Mouse (Mus musculus) left cerebral cortex, postnatal 10 days (tissue): ENCODE results near the gene A430078G23Rik. TPM values are rescaled to one million over a fixed set of nuclear protein-coding genes. Genes with fewer than 3 reads are reported as not detected.

ENCODE experiments used
- DNase-seq, 2 experiments: peaks; one replicate each; pipeline ENCODE4 v3.0.0; 2021 to 2022; ENCODE audit warnings: low spot score in 2 of 2, mixed read lengths in 1 of 2; ENCODE audit errors: extremely low spot score in 1 of 2
- intact Hi-C: fragments of 180-260 bp; cut with DNase I; formaldehyde crosslinking; loops from one replicate; pipeline ENCODE4 v1.15.1; 2025
- total RNA-seq, 2 experiments: library from RNA; stranded (reverse); gene quantifications; 2 replicates each; pipeline ENCODE4 v1.2.3; 2021

A430078G23Rik gene
- total RNA-seq, 2 experiments from 2014 or later: not detected

DNA sequence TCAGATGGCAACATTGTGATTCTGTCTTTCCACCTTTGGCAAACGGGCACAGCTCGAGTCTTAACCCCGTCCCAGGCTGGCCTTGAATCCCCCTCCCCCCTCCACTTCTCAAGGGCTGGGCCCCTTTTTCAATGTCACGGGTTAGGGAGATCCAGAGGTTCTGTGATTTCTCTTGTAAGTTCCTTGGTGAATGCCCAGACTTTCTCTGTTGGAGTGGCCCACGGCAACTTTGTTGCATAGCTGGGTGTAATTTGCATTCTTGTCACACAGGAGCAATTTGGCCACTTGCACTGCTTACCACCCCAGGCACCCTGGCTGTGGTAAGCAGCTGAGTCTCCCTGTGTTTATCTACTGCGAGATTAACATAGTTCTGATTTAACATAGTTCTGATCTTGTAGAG, 41.4 kb downstream of the A430078G23Rik start:
- intact Hi-C loops: no loop called here
- DNase-seq: no peak

DNA sequence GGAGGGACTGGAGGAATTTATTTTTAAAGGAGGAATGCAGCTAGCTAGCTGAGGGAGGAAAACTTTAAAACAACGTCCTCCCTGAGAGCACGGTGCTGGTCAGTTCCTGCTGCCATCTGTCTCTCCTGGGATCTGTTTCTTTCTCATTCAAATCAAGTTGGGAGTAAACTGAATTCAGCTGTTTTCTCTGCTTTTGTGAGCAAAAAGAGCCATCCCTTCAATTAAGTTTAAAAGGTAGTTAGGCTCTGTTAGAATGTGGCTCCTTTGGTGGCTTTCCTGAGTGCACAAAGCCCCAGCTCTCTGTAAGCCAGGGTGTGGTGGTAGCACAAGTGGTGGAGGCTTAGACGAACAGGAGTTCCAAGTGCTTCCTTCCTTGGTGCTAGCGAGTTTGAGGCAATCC, 42.0 kb downstream of the A430078G23Rik start:
- no peak for DNase-seq
- intact Hi-C loops: no loop called here

DNA sequence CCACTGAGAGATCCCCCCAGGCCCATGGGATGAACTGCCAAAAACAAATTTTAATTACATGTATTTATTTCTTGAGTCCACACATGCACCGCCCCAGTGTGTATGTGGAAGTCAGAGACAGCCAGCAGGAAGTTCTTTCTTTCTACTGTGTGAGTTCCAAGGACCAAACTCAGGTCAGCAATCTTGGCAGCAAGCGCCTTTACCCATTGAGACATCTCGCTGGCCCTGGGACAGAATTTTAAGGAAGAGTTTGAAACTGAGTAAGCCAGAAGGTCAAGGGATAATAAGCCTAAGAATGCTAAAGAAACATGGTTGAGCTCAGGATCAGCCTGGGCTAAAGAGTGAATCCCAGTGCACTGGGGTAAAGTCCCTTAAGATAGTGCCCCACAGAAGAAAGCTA, 44.4 kb downstream of the A430078G23Rik start:
- DNase-seq: no peak
- intact Hi-C loops: no loop called here

DNA sequence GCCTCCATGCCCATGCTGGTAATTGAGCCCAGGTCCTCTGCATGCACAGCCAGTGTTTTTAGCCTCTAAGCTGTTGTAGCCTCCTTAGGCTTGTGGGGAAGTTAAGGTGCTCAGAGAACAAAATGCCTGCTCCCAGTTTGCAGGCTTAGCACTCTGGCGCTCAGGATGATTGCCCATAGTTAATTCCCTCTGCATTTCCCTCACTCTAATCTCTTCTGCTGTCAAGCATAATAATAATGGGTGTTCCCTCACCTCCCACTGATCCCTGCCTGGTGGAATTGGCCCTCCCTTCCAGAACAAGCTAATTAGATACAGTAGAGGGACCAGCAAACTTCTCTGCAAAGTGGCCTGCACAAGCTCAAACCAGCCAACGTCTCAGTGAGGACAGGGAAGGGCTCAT, 47.3 kb downstream of the A430078G23Rik start:
- no peak for DNase-seq
- intact Hi-C loops: no loop called here

DNA sequence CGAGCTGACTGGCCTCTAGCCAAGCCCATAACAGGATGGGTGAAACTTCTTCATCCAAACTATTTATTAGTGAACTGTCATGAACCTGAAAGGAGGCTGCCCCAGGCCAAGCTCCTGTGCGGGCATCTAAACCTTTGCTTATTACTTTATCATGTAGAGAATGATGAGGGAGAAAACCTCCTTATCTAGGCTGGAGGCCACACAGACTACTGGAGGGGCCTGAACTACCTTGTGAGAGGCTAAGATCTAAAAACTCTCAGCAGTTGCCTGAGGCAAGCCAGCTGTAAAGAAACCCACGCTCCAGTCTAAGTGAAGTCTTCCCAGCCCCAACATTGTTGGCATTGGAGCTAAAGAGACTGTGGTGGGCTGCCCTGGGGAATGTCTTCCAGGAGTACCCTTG, 54.2 kb downstream of the A430078G23Rik start:
- no peak for DNase-seq
- intact Hi-C loops: no loop called here

DNA sequence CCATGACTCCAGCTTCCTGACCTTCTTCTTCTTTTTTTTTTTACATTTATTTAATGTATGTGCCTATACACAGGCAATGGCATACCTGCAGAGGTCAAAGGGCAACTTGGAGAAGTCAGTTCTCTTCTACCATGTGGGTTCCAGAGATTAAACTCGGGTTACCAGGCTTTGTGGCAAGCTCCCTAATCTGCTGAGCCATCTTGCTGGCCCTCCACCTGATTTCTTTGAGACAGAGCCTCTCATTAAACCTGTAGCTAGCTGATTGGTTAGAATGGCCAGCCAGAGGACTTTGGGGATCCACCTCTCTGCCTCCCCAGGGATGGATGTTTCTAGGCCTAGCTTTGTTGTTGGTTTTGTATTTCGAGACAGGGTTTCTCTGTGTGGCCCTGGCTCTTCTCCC, 57.9 kb downstream of the A430078G23Rik start:
- no peak for DNase-seq
- intact Hi-C loops: no loop called here

DNA sequence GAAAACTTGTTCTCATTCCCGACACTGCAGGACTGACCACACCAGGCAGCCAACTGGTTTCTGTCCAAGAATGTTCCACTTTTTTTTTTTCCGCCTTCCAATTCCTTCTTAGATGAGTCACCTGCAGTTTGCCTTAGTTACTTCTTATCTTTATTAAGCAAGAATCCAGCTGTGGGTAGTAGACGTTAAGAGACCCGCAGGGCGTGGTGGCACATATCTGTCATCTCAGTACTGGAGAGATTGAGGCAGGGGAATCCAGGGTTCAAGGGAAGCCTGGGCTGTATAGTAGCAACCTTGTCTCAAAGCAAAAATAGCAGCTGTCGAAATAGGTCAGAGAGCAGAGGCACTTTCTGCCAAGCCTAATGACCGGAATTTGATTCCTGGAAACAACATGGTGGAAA, 58.7 kb downstream of the A430078G23Rik start:
- intact Hi-C loops: no loop called here
- DNase-seq: no peak

DNA sequence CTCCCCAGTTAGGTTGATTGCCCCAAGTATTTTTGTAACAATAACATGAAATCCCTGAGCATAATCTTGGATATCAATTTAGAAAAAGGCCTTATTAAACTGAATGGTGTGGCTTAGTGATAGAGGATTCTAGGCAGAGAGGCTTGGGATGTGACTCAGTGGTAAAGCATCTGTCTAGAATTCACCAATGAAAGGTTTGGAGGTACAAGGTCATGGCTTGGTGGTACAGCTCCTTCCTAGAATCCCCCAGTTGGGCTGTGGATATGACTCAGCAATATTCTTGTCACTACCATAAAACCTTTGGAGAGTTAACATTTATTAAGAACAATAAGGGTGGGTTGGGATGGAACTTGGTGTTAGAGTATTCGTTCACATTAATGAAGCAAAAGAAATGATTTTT, 59.6 kb downstream of the A430078G23Rik start:
- intact Hi-C loops: no loop called here
- no peak for DNase-seq

DNA sequence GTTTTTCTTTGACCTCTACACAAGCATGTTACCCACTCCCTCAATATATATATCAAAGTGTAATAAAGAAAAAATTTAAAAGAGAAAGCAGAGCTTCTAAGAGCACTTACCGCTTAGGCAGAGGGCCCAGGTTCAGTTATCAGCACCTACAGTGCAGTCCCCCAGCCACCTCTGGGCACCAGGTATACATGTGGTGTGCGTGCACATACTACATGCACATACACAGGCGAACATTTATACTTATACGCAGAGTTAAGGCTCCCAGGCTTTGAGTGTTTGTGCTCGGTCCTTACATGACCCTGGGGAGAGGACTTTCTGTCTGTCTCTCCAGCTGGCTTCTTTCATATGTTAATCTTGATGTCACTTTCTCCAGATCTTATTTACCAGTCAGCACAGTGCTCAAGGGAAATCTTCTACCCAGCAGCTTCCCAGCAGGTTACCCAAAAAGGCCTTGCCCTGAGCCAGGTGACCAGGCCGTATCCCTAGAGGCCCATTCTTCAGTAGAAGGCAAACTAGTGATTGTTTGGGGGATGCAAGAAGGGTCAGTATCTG, 61.5 kb downstream of the A430078G23Rik start:
- no peak for DNase-seq
- intact Hi-C loops: no loop called here

DNA sequence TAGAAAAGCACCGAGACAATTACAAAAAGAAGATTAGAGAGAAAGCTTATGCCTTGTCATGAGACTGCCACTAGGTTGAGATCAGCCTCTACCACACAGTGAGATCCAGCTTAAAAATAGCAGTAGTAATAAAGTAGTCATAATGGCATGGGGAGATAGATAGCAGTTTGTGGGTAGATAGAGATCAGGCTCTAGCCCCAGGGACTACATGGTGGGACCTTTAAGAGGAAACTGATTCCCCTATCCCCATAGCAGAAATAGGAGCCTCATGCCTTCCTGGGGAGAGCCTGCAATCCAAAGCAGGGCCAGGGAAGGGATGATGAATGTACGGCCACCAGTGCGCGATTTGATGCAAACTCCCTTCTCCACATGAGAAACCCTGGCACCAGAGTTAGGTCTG, 62.0 kb downstream of the A430078G23Rik start:
- intact Hi-C loops: no loop called here
- DNase-seq: no peak

DNA sequence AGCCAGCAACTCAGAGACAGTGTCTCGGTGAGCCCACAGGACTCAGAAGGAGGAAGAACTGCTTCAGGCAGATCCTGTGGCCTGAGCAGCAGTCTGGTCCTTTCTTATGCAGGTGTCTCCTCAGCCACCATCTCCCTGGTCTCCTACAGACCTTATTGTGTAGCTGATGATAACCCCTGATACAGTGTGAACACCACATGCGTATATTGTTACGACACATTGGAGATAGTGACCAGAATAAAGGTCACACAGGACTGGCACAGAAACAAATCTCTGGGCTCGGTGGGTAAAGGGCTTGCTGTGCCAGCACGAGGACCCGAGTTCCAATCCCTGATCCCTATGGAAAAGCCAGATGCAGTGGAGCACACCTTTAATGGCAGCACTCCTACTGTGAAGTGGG, 62.4 kb downstream of the A430078G23Rik start:
- intact Hi-C loops: no loop called here
- DNase-seq: no peak

DNA sequence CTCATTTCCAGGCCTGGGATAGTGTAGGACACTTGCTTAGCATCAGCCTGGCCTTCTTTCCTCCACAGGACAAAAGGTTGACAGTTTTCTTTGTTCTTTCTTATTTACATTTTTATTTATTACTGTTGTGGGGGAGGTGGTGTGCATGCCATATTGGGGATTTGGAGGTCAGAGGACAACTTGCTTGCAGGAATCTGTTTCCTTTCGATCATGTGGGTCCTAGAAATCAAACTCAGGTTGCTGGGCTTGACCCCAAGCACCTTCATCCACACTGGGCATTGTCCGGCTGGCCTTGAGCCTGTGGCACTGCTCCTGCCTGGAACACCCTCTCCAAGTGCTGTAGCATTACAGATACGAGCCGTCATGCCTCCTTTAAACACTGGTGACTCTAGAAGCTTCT, 63.6 kb downstream of the A430078G23Rik start:
- intact Hi-C loops: no loop called here
- no peak for DNase-seq

DNA sequence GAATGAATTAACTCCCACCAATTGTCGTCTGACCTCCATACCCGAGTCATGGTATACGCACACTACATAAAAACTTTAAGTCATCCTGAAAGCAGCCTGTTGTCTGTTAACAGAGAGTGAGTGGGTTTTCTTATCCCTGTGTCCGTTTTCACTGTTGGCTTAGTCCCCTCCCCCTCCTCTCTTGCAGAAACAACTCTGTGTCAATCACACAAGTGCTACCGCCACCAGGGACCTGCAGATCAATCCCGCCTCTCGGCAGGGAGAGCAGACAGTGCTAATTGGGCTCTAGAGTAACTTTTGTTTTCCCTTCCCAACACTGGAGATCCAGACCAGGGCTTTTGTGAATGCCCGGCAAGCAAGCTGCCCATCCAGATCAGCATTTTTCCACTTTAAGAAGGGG, 64.2 kb downstream of the A430078G23Rik start:
- no peak for DNase-seq
- intact Hi-C loops: no loop called here

DNA sequence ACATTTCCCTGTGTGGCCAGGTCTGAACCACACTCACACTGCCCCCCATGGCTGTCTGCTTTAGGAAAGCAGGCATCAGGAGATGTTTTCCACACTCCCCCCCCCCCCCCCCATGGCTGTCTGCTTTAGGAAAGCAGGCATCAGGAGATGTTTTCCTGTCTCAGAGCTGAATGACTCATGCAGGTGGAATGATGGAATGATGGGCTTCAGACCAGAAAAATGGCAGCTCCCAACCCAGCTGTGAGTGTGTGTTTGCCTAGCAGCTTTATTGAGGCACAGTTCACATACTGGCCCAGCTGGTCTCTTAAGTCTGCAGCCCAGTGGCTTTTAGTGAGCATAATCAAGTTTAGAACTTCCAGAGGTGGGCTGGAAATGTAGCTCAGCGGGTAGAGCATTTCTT, 64.9 kb downstream of the A430078G23Rik start:
- intact Hi-C loops: no loop called here
- no peak for DNase-seq

DNA sequence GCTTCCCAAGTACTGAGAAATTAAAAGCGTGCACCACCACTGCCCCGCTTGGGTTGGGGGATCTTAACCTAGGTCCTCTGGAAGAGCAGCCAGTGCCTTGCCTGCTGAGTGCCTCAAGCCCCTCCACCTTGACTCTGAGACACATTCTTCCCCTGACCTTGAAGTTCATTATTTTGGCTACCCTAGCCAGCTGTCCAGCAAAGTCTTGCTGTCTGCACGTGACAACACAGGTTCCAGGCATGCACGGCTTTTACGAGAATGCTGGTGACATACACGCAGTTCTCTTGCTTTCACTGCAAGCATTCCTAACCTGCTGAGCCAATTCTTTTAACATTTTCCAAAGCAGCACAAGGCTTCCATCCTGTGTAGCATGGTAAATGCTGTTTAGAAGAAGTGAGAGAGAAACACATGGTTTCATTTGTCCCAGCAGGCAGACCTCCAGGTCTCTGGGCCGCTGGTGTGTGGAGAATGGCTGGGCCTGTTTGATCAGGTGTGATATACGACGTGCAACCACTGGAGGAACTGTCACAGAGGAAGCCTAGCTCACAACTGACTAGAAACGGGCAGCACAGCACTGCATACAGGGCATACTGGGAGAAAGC, 67.0 kb downstream of the A430078G23Rik start:
- intact Hi-C loops: no loop called here
- no peak for DNase-seq

DNA sequence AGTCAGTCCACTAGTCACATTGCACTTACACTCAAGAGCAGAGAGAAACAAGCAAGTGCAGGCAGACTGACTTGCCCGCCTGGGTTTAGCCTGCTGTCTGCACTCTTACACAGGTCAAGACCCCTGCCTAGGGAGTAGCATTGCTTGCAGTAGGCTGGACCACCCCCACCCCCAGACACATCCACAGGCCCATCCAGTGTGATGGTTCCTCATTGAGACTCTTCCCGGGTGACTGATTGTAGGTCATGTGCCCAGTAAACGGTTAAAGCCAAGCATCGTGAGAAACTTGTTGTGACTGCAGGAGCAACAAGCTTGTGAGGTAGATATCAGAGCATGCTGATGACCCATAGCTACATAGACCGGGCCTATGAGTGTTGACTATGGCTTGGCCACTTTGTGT, 68.3 kb downstream of the A430078G23Rik start:
- DNase-seq: no peak
- intact Hi-C loops: no loop called here

DNA sequence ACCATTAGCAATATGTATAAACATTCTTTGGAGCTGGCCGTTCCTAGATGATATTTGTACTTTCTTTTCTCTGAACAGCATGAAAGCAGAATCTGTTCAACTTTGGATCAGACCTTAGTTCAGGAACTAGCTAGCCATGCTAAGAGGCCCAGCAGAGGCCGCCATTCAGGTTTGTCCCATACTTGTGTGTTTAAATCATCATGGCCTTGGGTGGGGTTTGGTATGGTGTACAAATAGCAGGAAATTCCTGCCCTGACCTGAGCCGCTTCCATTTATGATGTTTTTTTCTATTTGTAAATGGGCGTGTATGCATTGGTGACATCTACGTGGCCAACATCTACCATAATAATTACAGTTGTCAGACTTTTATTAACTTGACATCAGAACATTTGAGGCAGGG, 72.0 kb downstream of the A430078G23Rik start:
- intact Hi-C loops: no loop called here
- no peak for DNase-seq

DNA sequence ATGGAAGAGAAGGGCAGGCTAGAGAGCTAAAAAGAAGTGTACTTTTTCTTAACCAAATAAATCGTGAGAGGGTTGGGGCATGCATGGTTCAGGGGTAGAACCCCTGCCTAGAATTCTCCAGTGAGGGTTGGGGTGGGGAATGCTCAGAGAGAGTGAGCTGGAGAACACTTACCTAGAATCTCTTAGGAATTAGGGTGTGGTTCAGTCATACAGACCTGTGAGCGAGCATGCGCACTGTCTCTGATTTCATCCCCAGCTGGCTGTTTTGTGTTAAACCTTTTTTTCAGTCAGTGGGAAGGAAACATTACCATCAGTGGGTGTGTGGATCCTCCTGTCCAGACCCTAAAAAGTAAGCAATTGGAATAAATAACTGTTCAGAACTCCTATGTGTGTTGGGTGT, 73.0 kb downstream of the A430078G23Rik start:
- intact Hi-C loops: no loop called here
- DNase-seq: no peak

DNA sequence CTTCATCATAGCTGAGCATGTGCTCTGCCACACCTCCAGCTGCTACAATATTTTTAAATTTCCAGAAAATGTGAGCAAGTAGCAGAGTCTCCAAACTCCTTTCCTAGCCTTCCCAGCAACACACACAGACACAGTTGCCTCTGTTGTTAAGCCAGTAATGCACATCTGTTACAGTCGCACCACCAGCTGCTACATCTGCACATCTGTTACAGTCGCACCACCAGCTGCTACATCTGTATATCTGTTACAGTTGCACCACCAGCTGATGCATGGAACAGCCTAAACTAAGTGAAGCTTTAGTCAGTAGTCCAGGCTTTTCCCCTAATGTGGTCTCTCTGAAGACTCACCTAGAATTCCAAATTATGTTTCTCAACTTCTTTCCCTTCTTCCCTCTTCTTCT, 75.2 kb downstream of the A430078G23Rik start:
- DNase-seq: no peak

DNA sequence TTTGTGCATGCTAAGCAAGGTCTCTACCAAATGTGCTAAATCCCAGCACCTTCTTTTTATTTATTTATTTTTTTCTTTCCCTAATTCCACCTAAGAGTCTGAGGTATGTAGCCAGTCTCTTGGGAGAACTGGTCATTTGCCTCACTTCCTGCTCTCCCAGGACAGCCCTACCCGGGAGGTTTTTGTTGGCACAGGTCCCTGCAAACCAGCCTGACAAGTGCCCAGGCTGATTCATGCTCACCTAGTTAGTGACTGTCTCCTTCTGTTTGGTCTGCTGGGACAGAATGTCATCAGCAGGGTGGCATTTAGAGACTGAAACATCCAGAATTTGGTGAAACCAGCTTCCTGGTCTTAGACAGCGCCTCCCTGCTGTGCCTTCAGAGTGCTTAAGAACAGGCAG, 76.8 kb downstream of the A430078G23Rik start:
- peak in 1 of 2 experiments; percentile 53 for DNase-seq
- intact Hi-C loops: no loop called here

More for the DNA sequence above, 75.2 kb downstream of the A430078G23Rik start:
- intact Hi-C loops: no loop called here

DNA sequence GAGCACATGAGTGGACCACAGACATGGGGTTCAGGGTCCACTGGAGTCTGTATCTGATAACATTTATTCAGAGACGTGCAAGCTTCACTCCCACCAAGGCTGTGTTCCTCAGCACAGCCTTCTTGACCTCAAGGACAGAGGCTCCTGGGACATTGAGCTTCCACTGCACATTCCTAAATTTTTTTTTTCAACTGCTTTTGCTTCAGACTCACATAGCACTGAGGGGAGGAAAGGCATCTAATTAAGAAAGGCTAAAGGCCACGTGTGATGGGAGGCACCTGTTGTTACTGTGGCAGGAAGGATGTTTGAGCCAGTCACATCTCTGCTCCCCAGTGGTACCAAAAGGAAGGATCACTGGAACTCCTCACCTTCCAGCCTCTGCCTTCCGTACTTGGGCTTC, 77.9 kb downstream of the A430078G23Rik start:
- no peak for DNase-seq
- intact Hi-C loops: no loop called here
